Mouse (Mus musculus): ENCODE measurements around the gene Rassf2. TPM values are rescaled to one million over a fixed set of nuclear protein-coding genes. Genes with fewer than 3 reads are reported as not detected.

The Rassf2 gene
- total RNA-seq, 2 experiments from 2014 or later, result 39.9 to 43.2 TPM

- H3K27ac ChIP-seq, result no peak overlapping the region
- peak in 1 of 2 experiments; percentile 6 for DNase-seq (ENCODE audit: low spot score in 2 of 2)
- no peak for TF ChIP-seq CTCF (conservative IDR thresholded peaks at IDR 0.05)
- H3K4me3 ChIP-seq, result no peak overlapping the region
These were observed 88.6 kb downstream of the Rassf2 start for GRCm38 (mm10) chr2:131941501-131941900.

GRCm38 (mm10) chr2:131940506-131940905 lies 89.6 kb downstream of the Rassf2 start:
- peak in 1 of 2 experiments; percentile 5 for DNase-seq (ENCODE audit: low spot score in 2 of 2)
- Histone ChIP-seq H3K4me3 (no peak overlapping the region), H3K27ac (no peak overlapping the region)
- no peak for TF ChIP-seq CTCF (conservative IDR thresholded peaks at IDR 0.05)

Other genes starting within 250 kb of the Rassf2 start
- gene Erv3, start 170.5 kb downstream of the Rassf2 start, total RNA-seq (2021), result under 1 TPM in 1 of 2 experiments, not detected in 1; 0.12 TPM
- 100 to 1,000 TPM; 984 to 990 TPM for gene Prnp, start 120.3 kb downstream of the Rassf2 start, total RNA-seq (2021)
- gene Prn, start 120.3 kb downstream of the Rassf2 start, total RNA-seq (2021), result not detected
- gene Prnd, start 79.4 kb downstream of the Rassf2 start, total RNA-seq (2021), result not detected
- 10 to 100 TPM; 93.1 to 96.0 TPM for gene Slc23a2, start 114.8 kb upstream of the Rassf2 start, total RNA-seq (2021)
- gene Tmem230, start 217.5 kb upstream of the Rassf2 start, total RNA-seq (2021), result 10 to 100 TPM; 30.3 to 32.9 TPM
- 10 to 100 TPM; 47.2 to 51.9 TPM for gene Pcna, start 223.1 kb upstream of the Rassf2 start, total RNA-seq (2021)
- gene Cds2, start 232.9 kb upstream of the Rassf2 start, total RNA-seq (2021), result 100 to 1,000 TPM; 257 to 258 TPM

All from layer of hippocampus, adult 2 months (tissue).